Mouse (Mus musculus): Measurements from ENCODE around the gene Trp53inp2. TPM values are rescaled to one million over a fixed set of nuclear protein-coding genes. Genes with fewer than 3 reads are reported as not detected.

The Trp53inp2 gene
- polyA plus RNA-seq (2012; rRNA removed; ENCODE audit: low replicate concordance), result 211 and 262 TPM in 2 replicates

GRCm38 (mm10) chr2:155380261-155381059 lies at the start of gene Trp53inp2:
Gene Trp53inp2 (plus strand): TSS chr2:155381059.

GRCm38 (mm10) chr2:155356971-155357591 lies 23.8 kb upstream of the Trp53inp2 start, which contains the start of gene Pigu:
Gene Pigu (minus strand): TSS chr2:155357430.

Other genes starting within 250 kb of the Trp53inp2 start
- gene Itch, start 247.6 kb upstream of the Trp53inp2 start, polyA plus RNA-seq (2012; rRNA removed; ENCODE audit: low replicate concordance), result 4.6 and 8.3 TPM in 2 replicates
- 178 and 324 TPM in 2 replicates for gene Dynlrb1, start 144.5 kb upstream of the Trp53inp2 start, polyA plus RNA-seq (2012; rRNA removed; ENCODE audit: low replicate concordance)
- gene Map1lc3a, start 104.8 kb upstream of the Trp53inp2 start, polyA plus RNA-seq (2012; rRNA removed; ENCODE audit: low replicate concordance), result 314 and 618 TPM in 2 replicates
- gene Pigu, start 23.6 kb upstream of the Trp53inp2 start, polyA plus RNA-seq (2012; rRNA removed; ENCODE audit: low replicate concordance), result 24.2 and 64.1 TPM in 2 replicates
- gene Ncoa6, start 92.8 kb downstream of the Trp53inp2 start, polyA plus RNA-seq (2012; rRNA removed; ENCODE audit: low replicate concordance), result 14.6 and 18.4 TPM in 2 replicates
- gene Acss2, start 136.9 kb downstream of the Trp53inp2 start, polyA plus RNA-seq (2012; rRNA removed; ENCODE audit: low replicate concordance), result 251 and 371 TPM in 2 replicates
- 8.9 and 14.3 TPM in 2 replicates for gene Ggt7, start 137.2 kb downstream of the Trp53inp2 start, polyA plus RNA-seq (2012; rRNA removed; ENCODE audit: low replicate concordance)
- gene Gss, start 211.8 kb downstream of the Trp53inp2 start, polyA plus RNA-seq (2012; rRNA removed; ENCODE audit: low replicate concordance), result 17.8 and 20.1 TPM in 2 replicates
- 0.11 TPM in 1 of 2 replicates, not detected in the other for gene Myh7b, start 230.2 kb downstream of the Trp53inp2 start, polyA plus RNA-seq (2012; rRNA removed; ENCODE audit: low replicate concordance)